Mouse (Mus musculus) cerebellum, postnatal 36 days (tissue): ENCODE data around the gene Scgb2b3.

ENCODE experiments used
- DNase-seq, 2 experiments: peaks; one replicate each; pipeline ENCODE4 v3.0.0; 2021 to 2022; ENCODE audit warnings: mixed read lengths in 2 of 2

The Scgb2b3 gene

DNA sequence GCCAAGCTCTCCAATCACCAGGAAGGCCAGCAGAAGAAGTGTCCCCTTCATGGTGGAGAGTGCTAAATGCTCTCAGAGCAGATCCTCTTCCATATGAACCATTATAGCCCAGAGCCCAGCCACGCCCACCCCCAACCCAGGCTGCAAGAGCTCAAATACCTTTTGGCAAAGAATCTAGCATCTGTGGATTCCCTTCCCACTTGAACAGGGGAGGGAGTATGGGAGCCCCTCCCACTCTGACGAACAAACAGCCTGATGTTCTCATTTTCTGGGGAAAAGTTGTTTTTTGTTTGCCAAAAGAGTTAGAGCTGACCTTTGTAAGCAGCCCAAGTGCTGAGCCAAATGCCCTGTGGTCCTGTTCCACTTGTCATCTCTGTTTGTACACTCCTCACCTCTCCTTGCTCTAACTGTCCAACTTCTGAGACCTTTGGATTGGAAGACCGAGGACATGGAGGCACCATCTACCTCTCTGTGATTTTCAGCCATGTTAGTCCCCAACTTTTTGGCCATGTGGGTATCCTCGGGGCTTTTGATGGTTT is at the start of gene Scgb2b3:
TSS of gene Scgb2b3 (minus strand) at position 51 of the 539 bp plus-strand sequence.
- DNase-seq: no peak

DNA sequence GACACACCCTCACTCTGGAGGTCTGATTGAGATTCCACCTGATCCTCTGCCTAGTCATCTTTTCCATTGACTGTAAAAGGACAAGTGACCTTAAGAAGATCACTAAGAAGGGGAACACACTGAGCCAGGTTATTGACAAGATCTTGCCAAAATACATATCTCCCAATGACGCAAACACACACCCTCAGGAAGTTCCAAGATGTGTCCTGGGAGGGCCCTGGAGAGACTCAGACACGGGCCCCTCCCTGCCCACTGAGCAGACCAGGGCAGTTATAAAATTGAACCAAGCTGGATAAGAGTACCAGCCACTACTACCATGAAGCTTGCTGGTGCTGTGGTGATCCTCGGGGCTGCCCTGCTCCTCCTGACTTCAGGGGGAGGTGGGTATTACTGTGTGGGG is 13.4 kb upstream of the Scgb2b3 start, which contains the start of gene Scgb1b3:
TSS of gene Scgb1b3 (plus strand) at position 301 of the 400 bp plus-strand sequence.
- no peak for DNase-seq
